Mouse (Mus musculus) naive thymus-derived CD4-positive, alpha-beta T cell, adult 2 months (primary cell): Measurements from ENCODE around the gene Tcte1.
A peak's percentile ranks its signal among the peaks of the same experiment; 100 is the strongest.

Experiments
- DNase-seq: peaks from one replicate; pipeline ENCODE4 v3.0.0-alpha.2; 2011; ENCODE audit warnings: low read depth

The Tcte1 gene

DNA sequence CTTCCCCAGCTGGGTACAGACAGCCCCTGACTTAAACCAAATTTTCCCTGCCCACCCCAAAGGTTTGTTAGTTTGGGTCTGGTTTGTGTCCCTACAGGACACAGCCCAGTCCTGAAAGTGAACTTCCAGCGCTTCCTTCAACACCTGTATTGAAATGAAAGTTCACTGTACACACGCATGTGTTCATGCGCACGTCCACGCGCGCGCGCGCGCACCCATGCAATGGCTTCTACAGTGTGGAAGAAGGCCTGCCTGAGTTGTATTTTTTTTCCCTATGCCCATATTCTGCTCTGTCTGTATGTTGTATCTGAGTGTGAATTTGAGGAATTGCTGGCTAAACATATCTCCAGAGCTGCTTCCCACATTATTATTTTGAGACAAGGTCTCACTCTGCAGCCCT is 41.9 kb downstream of the Tcte1 start:
- DNase-seq = peak; percentile 34

- DNase-seq = no peak
Observed at GRCm38 (mm10) chr17:45566031-45566359, 42.8 kb downstream of the Tcte1 start.

DNA sequence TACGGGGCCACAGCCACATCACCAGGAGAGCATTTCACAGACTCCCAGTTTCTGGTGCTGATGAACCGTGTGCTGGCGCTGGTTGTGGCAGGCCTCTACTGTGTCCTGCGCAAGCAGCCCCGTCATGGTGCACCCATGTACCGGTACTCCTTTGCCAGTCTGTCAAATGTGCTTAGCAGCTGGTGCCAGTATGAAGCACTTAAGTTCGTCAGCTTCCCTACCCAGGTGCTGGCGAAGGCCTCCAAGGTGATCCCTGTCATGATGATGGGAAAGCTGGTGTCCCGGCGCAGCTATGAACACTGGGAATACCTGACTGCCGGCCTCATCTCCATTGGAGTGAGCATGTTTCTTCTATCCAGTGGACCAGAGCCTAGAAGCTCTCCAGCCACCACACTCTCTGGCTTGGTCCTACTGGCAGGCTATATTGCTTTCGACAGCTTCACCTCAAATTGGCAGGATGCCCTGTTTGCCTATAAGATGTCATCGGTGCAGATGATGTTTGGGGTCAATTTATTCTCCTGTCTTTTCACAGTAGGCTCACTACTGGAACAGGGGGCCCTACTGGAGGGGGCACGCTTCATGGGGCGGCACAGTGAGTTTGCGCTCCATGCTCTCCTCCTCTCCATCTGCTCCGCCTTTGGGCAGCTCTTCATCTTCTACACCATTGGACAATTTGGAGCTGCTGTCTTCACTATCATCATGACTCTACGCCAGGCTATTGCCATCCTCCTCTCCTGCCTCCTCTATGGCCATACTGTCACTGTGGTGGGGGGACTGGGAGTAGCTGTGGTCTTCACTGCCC is 43.3 kb downstream of the Tcte1 start:
- peak; percentile 61 for DNase-seq

- DNase-seq = peak; percentile 54
Observed at GRCm38 (mm10) chr17:45567162-45567601, 43.9 kb downstream of the Tcte1 start.

DNA sequence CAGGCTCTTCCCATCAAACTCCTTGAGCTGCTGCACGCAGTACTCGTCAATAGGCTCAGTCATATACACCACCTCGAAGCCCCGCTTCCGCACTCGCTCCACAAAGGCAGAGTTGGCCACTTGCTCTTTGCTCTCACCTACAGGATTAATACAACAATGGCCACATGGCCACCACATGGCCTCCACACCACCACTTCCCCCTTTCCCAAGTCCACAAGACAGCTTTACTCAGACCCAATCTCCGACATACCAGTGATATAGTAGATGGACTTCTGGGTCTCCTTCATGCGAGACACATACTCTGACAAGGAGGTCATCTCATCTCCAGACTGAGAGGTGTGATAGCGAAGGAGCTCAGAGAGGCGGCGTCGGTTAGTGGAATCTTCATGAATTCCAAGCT is 45.8 kb downstream of the Tcte1 start:
- peak; percentile 35 for DNase-seq

- DNase-seq = peak; percentile 50
Observed at GRCm38 (mm10) chr17:45569999-45570398, 46.8 kb downstream of the Tcte1 start.

DNA sequence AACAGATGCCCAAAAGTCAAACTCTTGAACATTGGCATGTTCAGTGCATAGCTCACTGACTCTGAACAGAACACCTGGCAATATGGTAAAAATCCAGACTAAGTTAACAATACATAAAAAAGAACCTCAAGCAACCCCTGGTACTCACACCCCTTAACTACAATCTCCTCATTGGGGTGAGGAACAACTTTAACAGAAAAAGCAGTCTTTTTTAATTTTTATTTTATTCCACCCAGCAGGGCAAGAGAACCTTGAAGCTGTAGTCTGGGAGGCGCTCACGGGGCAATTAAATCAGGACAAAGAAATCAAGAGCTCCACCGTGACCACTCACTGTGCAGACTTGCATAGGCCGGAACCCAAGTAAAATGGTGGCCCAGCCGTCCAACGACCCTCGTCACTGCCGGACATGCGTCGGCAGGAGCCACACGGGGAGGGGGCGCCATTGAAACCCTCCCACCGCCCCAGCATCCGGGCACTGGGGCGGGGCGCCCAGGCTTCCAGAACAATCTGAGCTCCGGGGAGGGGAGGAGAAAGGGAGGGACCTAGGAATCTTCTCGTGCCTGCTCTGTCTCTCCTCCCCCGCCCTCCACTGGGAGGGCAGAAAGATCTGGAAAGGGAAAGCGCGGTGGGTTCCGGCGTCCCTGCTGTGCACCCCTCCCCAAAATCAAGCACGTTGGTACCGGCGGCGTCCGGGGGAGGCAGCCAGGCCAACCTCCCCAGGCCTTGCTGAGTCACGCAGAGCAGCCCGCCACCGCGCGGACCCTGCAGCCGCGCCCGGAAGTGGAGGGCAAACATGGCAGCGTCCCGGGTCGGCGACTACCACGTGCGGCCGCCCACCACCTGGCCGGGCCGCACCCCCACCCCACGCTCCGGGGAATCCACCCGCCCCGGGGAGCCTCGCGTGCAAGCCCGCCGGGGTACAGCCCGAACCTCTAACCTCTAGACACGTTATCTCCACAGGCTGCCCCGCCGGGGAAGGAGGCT is 49.2 kb downstream of the Tcte1 start:
- peak; percentile 83 for DNase-seq

DNA sequence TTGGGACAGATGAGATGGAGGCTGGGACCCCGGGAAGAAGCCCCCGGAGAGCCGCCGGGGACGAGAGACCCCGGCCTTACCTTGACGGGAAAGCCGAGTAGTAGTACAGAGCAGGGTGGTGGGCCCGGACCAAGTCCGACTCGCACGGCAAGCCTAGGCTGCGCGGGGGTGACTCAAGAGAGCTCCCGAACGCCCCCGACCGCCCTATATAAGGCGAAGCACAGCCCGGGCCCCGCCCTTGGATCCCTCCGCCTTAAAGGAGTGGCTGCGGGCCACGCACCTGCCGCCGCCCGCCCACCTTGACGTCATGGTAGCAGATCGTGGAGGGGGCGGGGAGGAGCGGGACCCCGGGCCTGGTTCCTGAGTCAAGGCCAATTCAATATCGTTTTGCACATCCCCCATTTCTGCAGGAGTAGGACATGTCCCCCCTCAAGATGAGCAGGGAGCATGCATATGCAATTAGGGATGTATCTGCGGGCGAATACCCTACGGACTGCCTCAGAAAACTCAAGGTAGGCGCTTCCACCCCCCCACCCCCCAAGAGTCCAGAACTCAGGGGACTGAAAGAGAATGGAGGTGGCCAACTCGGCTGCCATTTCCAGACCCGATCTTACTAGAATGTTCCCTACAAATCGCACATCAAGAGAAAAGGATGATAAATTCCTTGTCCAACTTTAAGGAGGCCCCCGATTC is 50.0 kb downstream of the Tcte1 start, which contains the start of gene Hsp90ab1:
Gene Hsp90ab1, minus strand, starts transcription at position 185 of the 693 bp plus-strand sequence.
- peak; percentile 99 for DNase-seq

- DNase-seq = peak; percentile 97
Observed at GRCm38 (mm10) chr17:45573780-45574123, 50.5 kb downstream of the Tcte1 start.

GRCm38 (mm10) chr17:45574129-45574761 is 51.0 kb downstream of the Tcte1 start:
- DNase-seq = no peak

- DNase-seq = no peak
Observed at GRCm38 (mm10) chr17:45575123-45575897, 52.1 kb downstream of the Tcte1 start.

- DNase-seq = peak; percentile 7
Observed at GRCm38 (mm10) chr17:45578242-45578641, 55.0 kb downstream of the Tcte1 start.

DNA sequence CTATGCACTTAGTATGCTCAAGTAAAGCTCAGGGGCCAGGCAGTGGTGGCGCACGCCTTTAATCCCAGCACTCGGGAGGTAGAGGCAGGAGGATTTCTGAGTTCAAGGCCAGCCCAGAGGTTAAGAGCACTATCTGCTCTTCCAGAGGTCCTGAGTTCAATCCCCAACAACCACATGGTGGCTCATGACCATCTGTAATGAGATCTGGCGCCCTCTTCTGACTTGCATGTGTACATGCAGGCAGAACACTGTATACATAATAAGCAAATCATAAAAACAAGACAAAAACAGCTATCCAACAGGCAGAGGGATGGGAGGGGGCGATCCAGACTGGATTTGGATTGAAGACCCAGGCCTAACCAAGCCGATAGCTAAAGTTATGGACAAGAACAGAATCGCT is 55.6 kb downstream of the Tcte1 start:
- DNase-seq = peak; percentile 68

DNA sequence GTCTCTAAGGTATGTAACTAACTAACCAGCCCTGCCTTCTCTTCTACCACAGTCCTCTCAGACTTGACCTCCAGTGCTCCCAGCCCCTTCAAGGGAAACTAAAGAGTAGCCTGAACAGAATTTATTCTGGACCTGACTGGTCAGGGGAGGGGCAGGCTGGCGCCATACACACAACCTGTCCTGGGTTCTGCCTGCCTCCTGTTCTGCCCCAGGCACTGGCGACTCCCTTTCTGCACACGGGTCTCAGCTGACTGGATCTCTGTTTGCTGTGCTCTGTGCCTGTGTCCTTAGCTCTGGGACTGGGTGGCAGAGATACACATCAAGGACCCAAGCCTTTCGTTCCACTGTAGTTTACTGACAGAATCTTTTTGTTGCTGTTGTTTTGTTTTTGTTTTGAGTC is 56.3 kb downstream of the Tcte1 start:
- peak; percentile 7 for DNase-seq

DNA sequence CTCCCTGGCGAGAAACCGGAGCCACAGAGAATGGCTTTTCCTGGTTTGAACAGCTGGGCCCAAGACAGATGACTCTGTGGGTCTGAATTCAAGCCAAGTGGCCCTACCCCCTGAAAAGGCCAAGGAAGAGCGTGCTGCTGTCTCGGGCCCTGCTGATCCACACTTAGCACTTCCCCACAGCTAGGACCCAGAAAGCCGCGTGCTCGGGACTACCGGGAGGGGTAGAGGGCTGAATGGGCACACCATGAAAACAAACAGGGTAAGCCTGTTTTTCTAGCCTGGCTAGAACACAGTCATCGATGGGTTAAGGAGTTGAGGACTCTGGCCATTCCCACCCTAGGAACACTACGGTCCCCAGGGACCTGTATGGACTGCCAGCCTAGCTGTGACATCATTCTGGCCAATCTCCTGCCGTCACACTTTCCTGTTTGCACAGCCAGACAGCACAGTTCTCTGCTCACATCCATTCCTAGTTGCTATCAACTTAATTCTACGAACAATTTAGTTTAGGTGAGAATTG is 57.8 kb downstream of the Tcte1 start:
- DNase-seq = no peak

GRCm38 (mm10) chr17:45581567-45581983 is 58.3 kb downstream of the Tcte1 start:
- peak; percentile 93 for DNase-seq

- no peak for DNase-seq
Observed at GRCm38 (mm10) chr17:45582188-45582587, 59.0 kb downstream of the Tcte1 start.

DNA sequence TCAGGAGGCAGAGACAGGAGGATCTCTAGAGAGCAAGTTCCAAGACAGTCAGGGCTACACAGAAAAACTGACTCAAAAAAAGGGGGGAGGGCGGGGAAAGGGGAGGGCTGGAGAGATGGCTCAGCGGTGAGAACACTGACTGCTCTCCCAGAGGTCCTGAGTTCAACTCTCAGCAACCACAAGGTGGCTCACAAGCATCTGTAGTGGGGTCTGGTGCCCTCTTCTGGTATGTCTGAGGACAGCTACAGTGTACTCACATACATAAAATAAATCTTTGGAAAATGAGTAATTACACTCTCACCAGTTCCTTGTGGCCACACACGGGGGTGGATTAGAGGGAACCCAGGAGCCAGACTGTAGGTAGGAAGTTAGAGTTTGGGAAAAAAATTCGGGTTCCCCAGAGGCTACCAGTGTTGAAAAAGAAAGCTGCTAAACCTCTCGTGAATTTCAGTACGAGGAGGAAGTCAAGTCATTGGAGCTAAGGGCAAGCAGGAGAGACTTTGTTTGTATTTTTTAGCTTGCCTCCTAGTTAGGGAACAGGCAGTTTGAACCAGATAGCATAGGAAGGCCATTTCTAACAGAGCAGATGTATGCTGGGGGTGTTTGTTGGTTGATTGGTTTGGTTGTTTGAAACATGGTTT is 59.6 kb downstream of the Tcte1 start:
- DNase-seq = peak; percentile 66

- no peak for DNase-seq
Observed at GRCm38 (mm10) chr17:45584096-45584896, 61.1 kb downstream of the Tcte1 start.
